Comparison of ENCODE assay signal across 8 mouse cellular contexts in the genomic region with DNA sequence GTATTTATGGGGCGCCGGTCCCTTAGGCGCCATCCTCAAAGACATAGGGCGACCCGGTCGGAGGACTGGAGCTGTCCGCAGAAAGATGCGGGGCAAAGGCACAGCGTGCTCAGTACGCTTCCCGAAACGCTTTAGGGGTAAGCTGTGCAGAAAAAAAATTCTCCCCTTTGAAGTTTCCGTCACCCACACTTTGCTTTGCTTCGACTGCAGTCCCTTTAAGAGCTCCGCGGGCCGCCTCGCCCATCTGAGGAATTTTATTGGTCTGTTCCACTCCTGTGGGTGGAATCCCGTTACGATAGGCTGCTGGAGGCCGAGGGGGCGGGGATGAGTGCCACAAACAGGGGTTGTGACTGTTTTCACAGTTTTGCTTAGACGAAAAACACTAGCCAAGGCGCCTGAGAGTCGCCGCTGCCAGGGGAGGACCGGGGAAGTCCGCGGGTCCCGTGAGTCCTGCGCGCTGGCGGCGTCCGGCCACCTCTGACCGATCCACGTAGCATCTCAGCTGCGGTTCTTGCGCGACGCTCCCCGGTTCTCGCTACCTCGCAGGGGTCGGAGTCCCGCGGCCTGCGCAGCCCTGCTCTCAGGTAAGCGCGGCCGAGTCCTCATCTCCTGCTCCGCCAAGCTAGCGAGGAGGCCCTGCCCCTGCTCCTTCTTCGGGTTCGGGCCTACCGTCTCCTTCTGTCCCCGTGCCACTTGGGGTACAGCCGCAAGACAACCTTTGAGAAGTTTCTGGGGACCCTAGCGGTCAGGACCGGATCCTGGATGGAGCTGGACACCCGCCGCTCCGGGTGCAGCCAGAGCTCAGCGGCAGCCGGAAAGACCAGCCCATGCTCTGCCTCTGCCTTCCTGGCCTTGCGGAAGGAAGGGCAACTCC. TPM values are rescaled to one million over a fixed set of nuclear protein-coding genes. Genes with fewer than 3 reads are reported as not detected.
DNase-seq lines count a peak whose midpoint lies in the region; ATAC-seq and TF ChIP-seq lines count a peak whose summit lies in the region.

A gene (plus strand): TSS at position 305 of the 874 bp plus-strand sequence.

- peaks cover 5% of the 10 kb centered on the region for H3K4me1 ChIP-seq in cortical plate, adult 2 months (ENCODE audit: control insufficient read depth, insufficient read depth, low read length)

- peak within 1 kb of the TSS; percentile 86 for H3K4me3 ChIP-seq in cortical plate, adult 2 months (ENCODE audit: insufficient read depth, low read length)

- peak; percentile 84 for ATAC-seq in activated CD4-positive, CD25-positive, alpha-beta regulatory T cell, adult 4 months
- ATAC-seq in megakaryocyte progenitor cell, adult 5-6 weeks (replicated peaks; ENCODE audit: poor library complexity), result peak; percentile 74

- TF ChIP-seq POLR2A in cortical plate, adult 2 months (IDR thresholded peaks at IDR 0.05; ENCODE audit: extremely low read depth, insufficient read depth, low read length), result peak; percentile 50; the same call in 1 of the 2 replicates

- TF ChIP-seq CTCF in cortical plate, adult 2 months (IDR thresholded peaks at IDR 0.05; ENCODE audit: extremely low read depth, insufficient read depth, low read length), result no peak

- peak within 1 kb of the TSS; percentile 81 for H3K27ac ChIP-seq in cortical plate, adult 2 months (ENCODE audit: insufficient read depth, low read length)

- peak; percentile 89 for DNase-seq in gastrocnemius, postnatal 10 days
- peak; percentile 97 for DNase-seq in induced T-regulatory cell, adult 2 months (ENCODE audit: low read depth)
- peak; percentile 91 to 95 for DNase-seq in left cerebral cortex, adult 9 months (ENCODE audit: low spot score in 2 of 2)
- DNase-seq in right cerebral cortex, postnatal 14 days, result peak; percentile 94
- DNase-seq in urinary bladder, postnatal 36 days (ENCODE audit: low spot score in 2 of 2), result peak; percentile 86 to 96

RNA-seq across cellular contexts. Expression of the gene that starts here (rescaled TPM):
- polyA plus RNA-seq in activated CD4-positive, CD25-positive, alpha-beta regulatory T cell, adult 4 months (2017; shearing (Covaris generic)), result 10 to 100 TPM; 43.6 to 57.7 TPM
- polyA plus RNA-seq in cortical plate, adult 2 months (2012; rRNA removed), result 98.9 and 105 TPM in 2 replicates
- 10 to 100 TPM; 21.4 to 34.4 TPM for total RNA-seq in gastrocnemius, postnatal 10 days (2021)
- 24.3 and 26.1 TPM in 2 replicates for total RNA-seq in megakaryocyte progenitor cell, adult 5-6 weeks (2015)
- 28.4 and 32.8 TPM in 2 replicates for total RNA-seq in megakaryocyte progenitor cell, adult 5-6 weeks (2017)

Comparison
In these comparisons a context has a peak if more than half of its experiments do, and no peak if none do; other contexts are left out.
1. Peak in every context shown above with its lines: DNase-seq, ATAC-seq, H3K4me3 ChIP-seq and H3K27ac ChIP-seq.